Mouse (Mus musculus): ENCODE measurements around the gene Col26a1. TPM values are rescaled to one million over a fixed set of nuclear protein-coding genes. Genes with fewer than 3 reads are reported as not detected.
"Not testable (repeated sequence)": the region's sequence is repeated elsewhere in the genome, so short reads cannot be mapped to it uniquely, and the experiment has no call there.

The Col26a1 gene
- total and polyA plus RNA-seq, 2 experiments from 2014 or later, result 27.1 to 43.7 TPM

- no peak for TF ChIP-seq CTCF (IDR thresholded peaks at IDR 0.05; ENCODE audit: low read depth)
- Histone ChIP-seq H3K4me1 (ENCODE audit: insufficient read depth) (no peaks in the 10 kb centered on the region), H3K4me3 (ENCODE audit: low read depth, low read length) (no peak overlapping the region), H3K36me3 (ENCODE audit: insufficient read depth) (no peaks in the 10 kb centered on the region), H3K9ac (no peak overlapping the region), H3K27ac (ENCODE audit: low read depth, low read length) (no peak overlapping the region), H3K27me3 (ENCODE audit: insufficient read depth, low read length) (no peaks in the 10 kb centered on the region), H3K4me2 (ENCODE audit: low read depth) (no peak overlapping the region), H3K9me3 (ENCODE audit: low read length) (no peaks in the 10 kb centered on the region)
- ATAC-seq (no peak), DNase-seq (no peak)
- 74% methylated on average over 14 of the region's 14 CpGs for WGBS
These were observed 128.9 kb downstream of the Col26a1 start for GRCm38 (mm10) chr5:136754053-136754591.

GRCm38 (mm10) chr5:136753176-136753575, 129.8 kb downstream of the Col26a1 start:
- H3K27me3 ChIP-seq (ENCODE audit: insufficient read depth, low read length); H3K9me3 ChIP-seq (ENCODE audit: low read length); H3K4me1 ChIP-seq (ENCODE audit: insufficient read depth); H3K36me3 ChIP-seq (ENCODE audit: insufficient read depth); H3K4me3 ChIP-seq (ENCODE audit: low read depth, low read length); H3K27ac ChIP-seq (ENCODE audit: low read depth, low read length); ATAC-seq; H3K4me2 ChIP-seq (ENCODE audit: low read depth); DNase-seq; H3K9ac ChIP-seq: not testable (repeated sequence)
- WGBS, result 78% methylated on average over 7 of the region's 7 CpGs

GRCm38 (mm10) chr5:136752104-136752503, 130.9 kb downstream of the Col26a1 start:
- no peaks in the 10 kb centered on the region for H3K36me3 ChIP-seq (ENCODE audit: insufficient read depth)
- H3K4me1 ChIP-seq (ENCODE audit: insufficient read depth), result no peaks in the 10 kb centered on the region
- H3K27me3 ChIP-seq (ENCODE audit: insufficient read depth, low read length), result no peaks in the 10 kb centered on the region
- ATAC-seq (no peak), DNase-seq (no peak)
- H3K9me3 ChIP-seq (ENCODE audit: low read length), result no peaks in the 10 kb centered on the region
- no peak for TF ChIP-seq CTCF (IDR thresholded peaks at IDR 0.05; ENCODE audit: low read depth)
- 97% methylated on average over 19 of the region's 19 CpGs for WGBS
- no peak overlapping the region for H3K27ac ChIP-seq (ENCODE audit: low read depth, low read length)
- no peak overlapping the region for H3K4me2 ChIP-seq (ENCODE audit: low read depth)
- no peak overlapping the region for H3K4me3 ChIP-seq (ENCODE audit: low read depth, low read length)
- no peak overlapping the region for H3K9ac ChIP-seq

- Histone ChIP-seq H3K4me2 (ENCODE audit: low read depth) (no peak overlapping the region), H3K27ac (ENCODE audit: low read depth, low read length) (no peak overlapping the region), H3K4me3 (ENCODE audit: low read depth, low read length) (no peak overlapping the region), H3K36me3 (ENCODE audit: insufficient read depth) (no peaks in the 10 kb centered on the region), H3K4me1 (ENCODE audit: insufficient read depth) (no peaks in the 10 kb centered on the region), H3K9ac (no peak overlapping the region), H3K9me3 (ENCODE audit: low read length) (no peaks in the 10 kb centered on the region), H3K27me3 (ENCODE audit: insufficient read depth, low read length) (no peaks in the 10 kb centered on the region)
- 67% methylated on average over 9 of the region's 9 CpGs for WGBS
- no peak for TF ChIP-seq CTCF (IDR thresholded peaks at IDR 0.05; ENCODE audit: low read depth)
- DNase-seq (no peak), ATAC-seq (no peak)
These were observed 136.4 kb downstream of the Col26a1 start for GRCm38 (mm10) chr5:136746596-136746995.

GRCm38 (mm10) chr5:136738918-136739317, 144.1 kb downstream of the Col26a1 start:
- no peak for TF ChIP-seq CTCF (IDR thresholded peaks at IDR 0.05; ENCODE audit: low read depth)
- WGBS, result 53% methylated on average over 6 of the region's 6 CpGs

GRCm38 (mm10) chr5:136726271-136726670, 156.7 kb downstream of the Col26a1 start:
- not testable (repeated sequence) for H3K27ac ChIP-seq (ENCODE audit: low read depth, low read length); H3K9me3 ChIP-seq (ENCODE audit: low read length); H3K4me1 ChIP-seq (ENCODE audit: insufficient read depth); H3K4me3 ChIP-seq (ENCODE audit: low read depth, low read length); H3K36me3 ChIP-seq (ENCODE audit: insufficient read depth); ATAC-seq; H3K4me2 ChIP-seq (ENCODE audit: low read depth); H3K27me3 ChIP-seq (ENCODE audit: insufficient read depth, low read length); H3K9ac ChIP-seq
- WGBS, result 87% methylated on average over 4 of the region's 5 CpGs
- DNase-seq, result peak; percentile 37

More at GRCm38 (mm10) chr5:136738918-136739317, 144.1 kb downstream of the Col26a1 start:
- Histone ChIP-seq H3K4me1 (ENCODE audit: insufficient read depth) (no peaks in the 10 kb centered on the region), H3K9ac (no peak overlapping the region), H3K36me3 (ENCODE audit: insufficient read depth) (no peaks in the 10 kb centered on the region), H3K9me3 (ENCODE audit: low read length) (no peaks in the 10 kb centered on the region), H3K4me3 (ENCODE audit: low read depth, low read length) (no peak overlapping the region), H3K27me3 (ENCODE audit: insufficient read depth, low read length) (no peaks in the 10 kb centered on the region), H3K4me2 (ENCODE audit: low read depth) (no peak overlapping the region), H3K27ac (ENCODE audit: low read depth, low read length) (no peak overlapping the region)
- DNase-seq, result no peak
- no peak for ATAC-seq

GRCm38 (mm10) chr5:136721596-136721995, 161.4 kb downstream of the Col26a1 start:
- ATAC-seq (no peak), DNase-seq (no peak)
- H3K4me2 ChIP-seq (ENCODE audit: low read depth), result no peak overlapping the region
- no peaks in the 10 kb centered on the region for H3K9me3 ChIP-seq (ENCODE audit: low read length)
- no peak for TF ChIP-seq CTCF (IDR thresholded peaks at IDR 0.05; ENCODE audit: low read depth)
- no peaks in the 10 kb centered on the region for H3K4me1 ChIP-seq (ENCODE audit: insufficient read depth)
- no peaks in the 10 kb centered on the region for H3K27me3 ChIP-seq (ENCODE audit: insufficient read depth, low read length)
- 76% methylated on average over 5 of the region's 5 CpGs for WGBS
- H3K4me3 ChIP-seq (ENCODE audit: low read depth, low read length), result no peak overlapping the region
- no peak overlapping the region for H3K27ac ChIP-seq (ENCODE audit: low read depth, low read length)
- no peak overlapping the region for H3K9ac ChIP-seq
- H3K36me3 ChIP-seq (ENCODE audit: insufficient read depth), result no peaks in the 10 kb centered on the region
